Mouse (Mus musculus) liver, embryonic 15.5 days (tissue): ENCODE data around the gene Gria1. TPM values are rescaled to one million over a fixed set of nuclear protein-coding genes. Genes with fewer than 3 reads are reported as not detected.

Source experiments
- ATAC-seq: fragments of 200-750 bp; cut with Nextera tagmentation; 2 replicates; pipeline ENCODE4 v1.8.0; 2017; ENCODE audit warnings: moderate number of reproducible peaks, mild to moderate bottlenecking, moderate library complexity; ENCODE audit not compliant: insufficient read depth
- H3K27ac ChIP-seq: fragments of 300-500 bp; sonication (generic); replicated peaks from 2 replicates; pipeline ENCODE4 v1.5.1; 2015; ENCODE audit warnings: mild to moderate bottlenecking, inconsistent platforms
- H3K27me3 ChIP-seq: fragments of 300-500 bp; sonication (generic); 2 replicates; pipeline ENCODE4 v1.6.1; 2015; ENCODE audit warnings: mild to moderate bottlenecking, inconsistent platforms
- H3K36me3 ChIP-seq: fragments of 300-500 bp; sonication (generic); replicated peaks from 2 replicates; pipeline ENCODE4 v1.6.1; 2015; ENCODE audit warnings: moderate library complexity, mild to moderate bottlenecking, inconsistent platforms
- H3K4me1 ChIP-seq: fragments of 300-500 bp; sonication (generic); replicated peaks from 2 replicates; pipeline ENCODE4 v1.6.1; 2015; ENCODE audit warnings: inconsistent platforms
- H3K4me2 ChIP-seq: fragments of 300-500 bp; sonication (generic); 2 replicates; pipeline ENCODE4 v1.6.1; 2015; ENCODE audit warnings: moderate library complexity, mild to moderate bottlenecking, inconsistent platforms
- H3K4me3 ChIP-seq: fragments of 300-500 bp; sonication (generic); replicated peaks from 2 replicates; pipeline ENCODE4 v1.5.1; 2015; ENCODE audit warnings: mild to moderate bottlenecking, inconsistent platforms
- H3K9ac ChIP-seq: fragments of 300-500 bp; sonication (generic); 2 replicates; pipeline ENCODE4 v1.6.1; 2015; ENCODE audit warnings: moderate library complexity, mild to moderate bottlenecking, inconsistent platforms
- H3K9me3 ChIP-seq: fragments of 300-500 bp; sonication (generic); replicated peaks from 2 replicates; pipeline ENCODE4 v1.6.1; 2016; ENCODE audit warnings: inconsistent platforms
- WGBS: fragments of 180-500 bp; shearing (Covaris S2); methylation state at CpG from one replicate; pipeline ENCODE4 v1.1.7; 2015; ENCODE audit warnings: mixed read lengths; ENCODE audit not compliant: insufficient replicate concordance; 5-methylcytosine and 5-hydroxymethylcytosine counted together
- polyA plus RNA-seq: library from polyadenylated mRNA; unstranded; fragments of >200 nt; fragmentation: Nextera tagmentation; extraction: Ambion mirVana; gene quantifications from 2 replicates; pipeline ENCODE4 v1.2.1, GENCODE M21; 2015

Gria1 gene
- polyA plus RNA-seq, 1 experiment from 2014 or later = 0.18 TPM

- Histone ChIP-seq H3K4me3 (no peak overlapping the region), H3K4me2 (no peak overlapping the region), H3K9ac (no peak overlapping the region), H3K27me3 (no peaks in the 10 kb centered on the region), H3K36me3 (no peaks in the 10 kb centered on the region), H3K27ac (no peak overlapping the region), H3K4me1 (no peaks in the 10 kb centered on the region), H3K9me3 (no peaks in the 10 kb centered on the region)
- no peak for ATAC-seq
- 86% methylated on average over 8 of the region's 8 CpGs for WGBS
Observed at GRCm38 (mm10) chr11:57297376-57297775, 286.2 kb downstream of the Gria1 start.

- Histone ChIP-seq H3K4me1 (no peaks in the 10 kb centered on the region), H3K9ac (no peak overlapping the region), H3K27me3 (no peaks in the 10 kb centered on the region), H3K4me3 (no peak overlapping the region), H3K27ac (no peak overlapping the region), H3K9me3 (no peaks in the 10 kb centered on the region), H3K4me2 (no peak overlapping the region), H3K36me3 (no peaks in the 10 kb centered on the region)
- WGBS = 65% methylated on average over 2 of the region's 2 CpGs
- no peak for ATAC-seq
Observed at GRCm38 (mm10) chr11:57298263-57298662, 287.1 kb downstream of the Gria1 start.

DNA sequence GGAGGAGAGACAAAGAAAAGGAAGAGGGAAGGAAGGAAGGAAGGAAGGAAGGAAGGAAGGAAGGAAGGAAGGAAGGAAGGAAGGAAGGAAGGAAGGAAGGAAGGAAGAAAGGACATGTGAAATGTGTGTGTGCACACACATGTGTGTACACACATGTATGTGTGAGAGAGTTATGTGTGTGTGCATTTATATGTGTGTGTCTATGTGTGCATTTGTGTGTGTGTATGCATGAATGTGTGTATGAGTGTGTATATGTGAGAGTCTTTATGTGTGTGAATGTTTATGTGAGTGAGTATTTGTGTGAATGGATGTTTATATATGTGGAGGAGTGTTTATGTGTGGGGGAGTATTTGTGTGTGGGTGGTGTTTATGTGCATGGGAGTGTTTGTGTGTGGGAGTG, 287.5 kb downstream of the Gria1 start:
- no peak overlapping the region for H3K4me2 ChIP-seq
- no peak overlapping the region for H3K9ac ChIP-seq
- no peaks in the 10 kb centered on the region for H3K9me3 ChIP-seq
- no peaks in the 10 kb centered on the region for H3K27me3 ChIP-seq
- no peak overlapping the region for H3K27ac ChIP-seq
- H3K4me3 ChIP-seq = no peak overlapping the region
- H3K36me3 ChIP-seq = no peaks in the 10 kb centered on the region
- H3K4me1 ChIP-seq = no peaks in the 10 kb centered on the region
- no peak for ATAC-seq

DNA sequence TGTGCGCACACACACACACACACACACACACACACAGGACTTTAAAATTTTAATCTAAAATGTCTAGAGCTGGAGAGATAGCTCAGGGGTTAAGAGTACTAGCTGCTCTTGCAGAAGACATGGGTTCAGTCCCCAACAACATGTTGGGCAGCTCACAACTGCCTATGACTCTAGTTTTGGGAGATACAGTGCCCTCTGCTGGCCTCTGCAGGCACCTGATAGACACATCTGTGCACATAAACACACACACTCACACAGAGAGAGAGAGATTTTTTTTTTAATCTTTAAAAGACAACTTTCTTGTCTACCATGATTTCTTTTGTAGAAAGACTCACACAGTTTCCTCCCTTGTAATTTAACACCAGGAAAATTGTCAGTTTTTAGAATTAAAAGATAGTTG, 292.4 kb downstream of the Gria1 start:
- no peaks in the 10 kb centered on the region for H3K4me1 ChIP-seq
- no peaks in the 10 kb centered on the region for H3K27me3 ChIP-seq
- H3K4me2 ChIP-seq = no peak overlapping the region
- ATAC-seq = no peak
- no peak overlapping the region for H3K27ac ChIP-seq
- no peak overlapping the region for H3K4me3 ChIP-seq
- no peaks in the 10 kb centered on the region for H3K36me3 ChIP-seq
- H3K9me3 ChIP-seq = no peaks in the 10 kb centered on the region
- WGBS = 64% methylated on average over 1 of the region's 1 CpGs
- H3K9ac ChIP-seq = no peak overlapping the region

DNA sequence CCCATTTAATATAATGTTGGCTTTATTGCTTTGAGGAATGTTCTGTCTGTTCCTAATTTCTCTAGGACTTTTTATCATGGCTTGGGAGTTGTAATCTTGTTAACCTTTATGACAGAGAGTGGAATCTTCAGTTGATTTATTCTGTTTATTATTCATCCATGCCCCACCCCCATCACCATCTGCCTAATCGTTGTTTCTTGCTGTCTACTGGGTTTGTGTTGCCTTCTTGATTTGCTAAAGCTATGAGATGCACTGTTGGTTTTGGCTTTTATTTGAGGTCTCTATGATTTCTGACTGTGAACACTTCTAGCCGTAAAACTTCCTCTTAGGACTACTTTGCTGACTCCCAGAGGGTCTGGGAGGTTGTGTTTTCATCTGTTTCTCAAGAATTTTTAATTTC, 294.9 kb downstream of the Gria1 start:
- no peak overlapping the region for H3K4me2 ChIP-seq
- no peaks in the 10 kb centered on the region for H3K4me1 ChIP-seq
- ATAC-seq = no peak
- no peaks in the 10 kb centered on the region for H3K27me3 ChIP-seq
- no peak overlapping the region for H3K4me3 ChIP-seq
- H3K36me3 ChIP-seq = no peaks in the 10 kb centered on the region
- no peak overlapping the region for H3K9ac ChIP-seq
- no peaks in the 10 kb centered on the region for H3K9me3 ChIP-seq
- H3K27ac ChIP-seq = no peak overlapping the region
- 64% methylated on average over 2 of the region's 2 CpGs for WGBS

- H3K9me3 ChIP-seq = no peaks in the 10 kb centered on the region
- no peak overlapping the region for H3K4me2 ChIP-seq
- WGBS = 64% methylated on average over 1 of the region's 1 CpGs
- no peaks in the 10 kb centered on the region for H3K27me3 ChIP-seq
- H3K4me3 ChIP-seq = no peak overlapping the region
- H3K27ac ChIP-seq = no peak overlapping the region
- H3K9ac ChIP-seq = no peak overlapping the region
- no peak for ATAC-seq
- no peaks in the 10 kb centered on the region for H3K4me1 ChIP-seq
- no peaks in the 10 kb centered on the region for H3K36me3 ChIP-seq
Observed at GRCm38 (mm10) chr11:57306892-57307291, 295.7 kb downstream of the Gria1 start.

GRCm38 (mm10) chr11:57317063-57317462, 305.9 kb downstream of the Gria1 start:
- no peaks in the 10 kb centered on the region for H3K9me3 ChIP-seq
- no peak for ATAC-seq
- H3K4me3 ChIP-seq = no peak overlapping the region
- no peak overlapping the region for H3K27ac ChIP-seq
- H3K9ac ChIP-seq = no peak overlapping the region
- H3K4me2 ChIP-seq = no peak overlapping the region
- H3K36me3 ChIP-seq = no peaks in the 10 kb centered on the region
- H3K27me3 ChIP-seq = no peaks in the 10 kb centered on the region
- no peaks in the 10 kb centered on the region for H3K4me1 ChIP-seq
- 59% methylated on average over 3 of the region's 3 CpGs for WGBS

GRCm38 (mm10) chr11:57317478-57317877, 306.3 kb downstream of the Gria1 start:
- Histone ChIP-seq H3K27ac (no peak overlapping the region), H3K9ac (no peak overlapping the region)
- 73% methylated on average over 13 of the region's 13 CpGs for WGBS

GRCm38 (mm10) chr11:57319374-57319773, 308.2 kb downstream of the Gria1 start:
- ATAC-seq = no peak
- WGBS = 54% methylated on average over 3 of the region's 3 CpGs
- H3K4me3 ChIP-seq = no peak overlapping the region
- H3K27ac ChIP-seq = no peak overlapping the region
- no peak overlapping the region for H3K9ac ChIP-seq
- H3K4me1 ChIP-seq = no peaks in the 10 kb centered on the region
- H3K9me3 ChIP-seq = no peaks in the 10 kb centered on the region
- H3K4me2 ChIP-seq = no peak overlapping the region
- no peaks in the 10 kb centered on the region for H3K36me3 ChIP-seq
- no peaks in the 10 kb centered on the region for H3K27me3 ChIP-seq

More at GRCm38 (mm10) chr11:57317478-57317877, 306.3 kb downstream of the Gria1 start:
- H3K4me3 ChIP-seq = no peak overlapping the region
- H3K36me3 ChIP-seq = no peaks in the 10 kb centered on the region
- no peak overlapping the region for H3K4me2 ChIP-seq
- no peaks in the 10 kb centered on the region for H3K9me3 ChIP-seq
- H3K27me3 ChIP-seq = no peaks in the 10 kb centered on the region
- no peaks in the 10 kb centered on the region for H3K4me1 ChIP-seq
- ATAC-seq = no peak

DNA sequence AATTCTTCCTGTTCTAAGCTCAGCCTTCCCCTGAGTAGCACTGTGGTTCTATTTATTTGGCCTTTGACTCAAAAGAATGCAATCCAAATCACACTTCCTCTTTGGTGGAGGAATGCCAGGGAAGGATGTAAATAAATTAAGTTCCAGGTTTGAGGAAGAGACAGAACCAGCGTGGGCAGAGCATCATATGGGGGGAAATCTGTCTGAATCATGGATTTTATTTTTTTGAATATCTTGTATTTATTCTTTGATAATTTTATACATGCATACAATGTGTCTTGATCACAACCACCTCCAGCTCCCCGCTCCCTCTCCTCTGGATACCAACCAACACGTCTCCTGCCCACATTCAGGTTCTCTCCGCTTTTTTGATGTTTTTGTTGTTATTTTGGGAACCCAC, 312.9 kb downstream of the Gria1 start:
- H3K9ac ChIP-seq = no peak overlapping the region
- H3K4me1 ChIP-seq = no peaks in the 10 kb centered on the region
- no peaks in the 10 kb centered on the region for H3K36me3 ChIP-seq
- no peak overlapping the region for H3K4me2 ChIP-seq
- H3K4me3 ChIP-seq = no peak overlapping the region
- H3K27me3 ChIP-seq = no peaks in the 10 kb centered on the region
- no peaks in the 10 kb centered on the region for H3K9me3 ChIP-seq
- 41% methylated on average over 4 of the region's 4 CpGs for WGBS
- no peak for ATAC-seq
- H3K27ac ChIP-seq = no peak overlapping the region
